Mouse (Mus musculus): ENCODE data around the gene Gm44502. TPM values are rescaled to one million over a fixed set of nuclear protein-coding genes. Genes with fewer than 3 reads are reported as not detected.

The Gm44502 gene
- polyA plus RNA-seq, 1 experiment from 2014 or later = 0.86 TPM

DNA sequence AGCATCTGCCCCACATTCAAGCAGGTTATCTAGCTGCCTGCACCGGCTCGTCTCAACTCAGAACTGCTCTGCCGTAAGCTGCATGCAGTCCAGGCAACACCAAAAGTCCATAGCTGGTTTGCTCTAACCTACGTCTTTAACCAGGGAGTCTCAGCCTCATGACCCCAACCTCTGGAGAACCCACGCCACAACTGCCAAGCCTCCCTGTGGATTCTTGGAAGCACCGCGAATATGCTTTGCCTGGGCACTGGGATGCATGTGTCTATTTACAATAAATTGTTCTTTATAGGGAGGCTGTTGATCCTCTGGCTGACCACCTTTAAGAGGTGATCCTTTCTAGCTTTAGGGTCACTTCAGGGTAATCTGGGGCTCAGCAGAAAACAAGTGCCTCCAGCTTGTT lies 57.0 kb downstream of the Gm44502 start:
- Histone ChIP-seq H3K27me3 (ENCODE audit: control insufficient read depth, insufficient read depth, low read length) (peaks cover 16% of the 10 kb centered on the region), H3K27ac (ENCODE audit: low read depth, low read length) (peak overlapping the region; percentile 94; the same call in 1 of the 2 replicates), H3K4me2 (peak overlapping the region; percentile 82), H3K9ac (ENCODE audit: low read depth, low read length) (peak overlapping the region; percentile 79; the same call in 1 of the 2 replicates), H3K36me3 (ENCODE audit: control insufficient read depth, insufficient read depth, low read length) (peaks cover 40% of the 10 kb centered on the region), H3K4me1 (ENCODE audit: control insufficient read depth, insufficient read depth, low read length) (peaks cover 10% of the 10 kb centered on the region), H3K4me3 (ENCODE audit: low read depth, low read length) (peak overlapping the region; percentile 72), H3K9me3 (replicated peaks; ENCODE audit: control insufficient read depth, low read length) (no peaks in the 10 kb centered on the region)
- 80% methylated on average over 7 of the region's 7 CpGs for WGBS (ENCODE audit: insufficient replicate concordance)
- ATAC-seq (replicated peaks; ENCODE audit: insufficient number of reproducible peaks, low FRiP score, low TSS enrichment) = no peak

DNA sequence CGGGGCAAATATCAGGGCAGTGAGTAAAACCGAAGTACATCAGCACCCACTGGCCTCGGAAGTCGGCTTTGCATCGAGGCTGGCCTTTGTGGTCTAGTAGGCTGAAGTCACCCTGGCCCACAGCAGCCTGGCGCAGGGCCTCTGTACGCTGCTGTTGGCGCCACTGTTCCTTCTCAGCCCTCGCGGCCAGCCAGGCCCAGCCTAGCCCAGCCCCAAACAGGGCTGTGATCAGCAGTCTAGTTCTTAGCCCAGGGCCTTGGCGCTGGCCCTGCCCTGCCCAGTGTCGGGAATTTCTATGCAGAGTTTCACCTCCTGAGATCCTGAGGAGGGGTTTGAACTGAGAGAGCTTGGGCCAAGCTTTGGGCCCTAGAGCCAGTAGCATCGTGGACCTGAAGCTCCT lies 57.4 kb downstream of the Gm44502 start:
- Histone ChIP-seq H3K9me3 (replicated peaks; ENCODE audit: control insufficient read depth, low read length) (no peaks in the 10 kb centered on the region), H3K4me2 (no peak overlapping the region), H3K4me3 (ENCODE audit: low read depth, low read length) (no peak overlapping the region), H3K27me3 (ENCODE audit: control insufficient read depth, insufficient read depth, low read length) (peaks cover 12% of the 10 kb centered on the region), H3K36me3 (ENCODE audit: control insufficient read depth, insufficient read depth, low read length) (peaks cover 42% of the 10 kb centered on the region), H3K4me1 (ENCODE audit: control insufficient read depth, insufficient read depth, low read length) (peaks cover 10% of the 10 kb centered on the region; the same call in 1 of the 2 replicates), H3K27ac (ENCODE audit: low read depth, low read length) (no peak overlapping the region), H3K9ac (ENCODE audit: low read depth, low read length) (no peak overlapping the region)
- WGBS (ENCODE audit: insufficient replicate concordance) = 92% methylated on average over 13 of the region's 13 CpGs
- no peak for ATAC-seq (replicated peaks; ENCODE audit: insufficient number of reproducible peaks, low FRiP score, low TSS enrichment)

Other genes starting within 250 kb of the Gm44502 start
- 84.6 and 95.1 TPM in 2 replicates for gene Plxnb2, start 248.9 kb downstream of the Gm44502 start, polyA plus RNA-seq (2014; fragmentation: Nextera tagmentation; extraction: Ambion mirVana)
- 18.0 and 18.5 TPM in 2 replicates for gene Dennd6b, start 233.2 kb downstream of the Gm44502 start, polyA plus RNA-seq (2014; fragmentation: Nextera tagmentation; extraction: Ambion mirVana)
- 20.5 and 23.5 TPM in 2 replicates for gene Ppp6r2, start 218.1 kb downstream of the Gm44502 start, polyA plus RNA-seq (2014; fragmentation: Nextera tagmentation; extraction: Ambion mirVana)
- 45.7 and 50.8 TPM in 2 replicates for gene Sbf1, start 114.4 kb downstream of the Gm44502 start, polyA plus RNA-seq (2014; fragmentation: Nextera tagmentation; extraction: Ambion mirVana)
- 0.79 and 1.0 TPM in 2 replicates for gene Adm2, start 107.0 kb downstream of the Gm44502 start, polyA plus RNA-seq (2014; fragmentation: Nextera tagmentation; extraction: Ambion mirVana)
- not detected in 2 replicates for gene Miox, start 95.3 kb downstream of the Gm44502 start, polyA plus RNA-seq (2014; fragmentation: Nextera tagmentation; extraction: Ambion mirVana)
- gene Lmf2, start 74.0 kb downstream of the Gm44502 start, polyA plus RNA-seq (2014; fragmentation: Nextera tagmentation; extraction: Ambion mirVana) = 29.7 and 37.3 TPM in 2 replicates
- 107 and 109 TPM in 2 replicates for gene Ncaph2, start 74.0 kb downstream of the Gm44502 start, polyA plus RNA-seq (2014; fragmentation: Nextera tagmentation; extraction: Ambion mirVana)
- gene Sco2, start 55.9 kb downstream of the Gm44502 start, polyA plus RNA-seq (2014; fragmentation: Nextera tagmentation; extraction: Ambion mirVana) = 7.4 TPM in 2 replicates
- gene Tymp, start 52.7 kb downstream of the Gm44502 start, polyA plus RNA-seq (2014; fragmentation: Nextera tagmentation; extraction: Ambion mirVana) = 0.86 and 1.5 TPM in 2 replicates
- 0.54 and 1.00 TPM in 2 replicates for gene Odf3b, start 50.4 kb downstream of the Gm44502 start, polyA plus RNA-seq (2014; fragmentation: Nextera tagmentation; extraction: Ambion mirVana)
- not detected in 2 replicates for gene Klhdc7b, start 44.8 kb downstream of the Gm44502 start, polyA plus RNA-seq (2014; fragmentation: Nextera tagmentation; extraction: Ambion mirVana)
- gene Syce3, start 19.2 kb downstream of the Gm44502 start, polyA plus RNA-seq (2014; fragmentation: Nextera tagmentation; extraction: Ambion mirVana) = not detected in 2 replicates
- 111 and 129 TPM in 2 replicates for gene Cpt1b, start 3.8 kb downstream of the Gm44502 start, polyA plus RNA-seq (2014; fragmentation: Nextera tagmentation; extraction: Ambion mirVana)
- 1.7 and 2.4 TPM in 2 replicates for gene C730034F03Rik, start 107 bp downstream of the Gm44502 start, polyA plus RNA-seq (2014; fragmentation: Nextera tagmentation; extraction: Ambion mirVana)
- 67.6 and 68.1 TPM in 2 replicates for gene Chkb, start 212 bp upstream of the Gm44502 start, polyA plus RNA-seq (2014; fragmentation: Nextera tagmentation; extraction: Ambion mirVana)
- 0.19 and 0.68 TPM in 2 replicates for gene Mapk8ip2, start 24.2 kb upstream of the Gm44502 start, polyA plus RNA-seq (2014; fragmentation: Nextera tagmentation; extraction: Ambion mirVana)
- gene Arsa, start 47.7 kb upstream of the Gm44502 start, polyA plus RNA-seq (2014; fragmentation: Nextera tagmentation; extraction: Ambion mirVana) = 9.4 TPM in 2 replicates
- 2.1 and 2.7 TPM in 2 replicates for gene Shank3, start 69.9 kb upstream of the Gm44502 start, polyA plus RNA-seq (2014; fragmentation: Nextera tagmentation; extraction: Ambion mirVana)
- 0.20 TPM in 2 replicates for gene Acr, start 138.6 kb upstream of the Gm44502 start, polyA plus RNA-seq (2014; fragmentation: Nextera tagmentation; extraction: Ambion mirVana)
- 25.8 and 27.5 TPM in 2 replicates for gene Rabl2, start 162.2 kb upstream of the Gm44502 start, polyA plus RNA-seq (2014; fragmentation: Nextera tagmentation; extraction: Ambion mirVana)